Mouse (Mus musculus) hindbrain, postnatal 0 days (tissue): ENCODE data around the gene Ptchd4. TPM values are rescaled to one million over a fixed set of nuclear protein-coding genes. Genes with fewer than 3 reads are reported as not detected.

Experiments used
- ATAC-seq: fragments of 200-750 bp; cut with Nextera tagmentation; 2 replicates; pipeline ENCODE4 v1.8.0; 2017; ENCODE audit warnings: mild to moderate bottlenecking, moderate TSS enrichment, moderate library complexity
- DNase-seq: peaks from one replicate; pipeline ENCODE4 v3.0.0-alpha.2; 2015; ENCODE audit warnings: low spot score
- H3K27ac ChIP-seq: fragments of 300-500 bp; sonication (generic); 2 replicates; pipeline ENCODE4 v1.5.1; 2014; ENCODE audit warnings: mild to moderate bottlenecking
- H3K27me3 ChIP-seq: fragments of 300-500 bp; sonication (generic); 2 replicates; pipeline ENCODE4 v1.6.1; 2014; ENCODE audit warnings: low read length, mixed read lengths; ENCODE audit not compliant: insufficient read depth
- H3K36me3 ChIP-seq: fragments of 300-500 bp; sonication (generic); 2 replicates; pipeline ENCODE4 v1.6.1; 2014; ENCODE audit warnings: low read length, mixed read lengths; ENCODE audit not compliant: insufficient read depth
- H3K4me1 ChIP-seq: fragments of 300-500 bp; sonication (generic); 2 replicates; pipeline ENCODE4 v1.6.1; 2014; ENCODE audit warnings: antibody characterized with exemption, low read length, mixed read lengths; ENCODE audit not compliant: insufficient read depth
- H3K4me2 ChIP-seq: fragments of 300-500 bp; sonication (generic); 2 replicates; pipeline ENCODE4 v1.6.1; 2014; ENCODE audit warnings: low read depth, mild to moderate bottlenecking, low read length, moderate library complexity, mixed read lengths
- H3K4me3 ChIP-seq: fragments of 300-500 bp; sonication (generic); 2 replicates; pipeline ENCODE4 v1.5.1; 2014; ENCODE audit warnings: low read length
- H3K9ac ChIP-seq: fragments of 300-500 bp; sonication (generic); replicated peaks from 2 replicates; pipeline ENCODE4 v1.6.1; 2014; ENCODE audit warnings: mild to moderate bottlenecking, low read length, moderate library complexity, mixed read lengths
- H3K9me3 ChIP-seq: fragments of 300-500 bp; sonication (generic); 2 replicates; pipeline ENCODE4 v1.6.1; 2016; ENCODE audit warnings: low read length, mixed read lengths
- CTCF ChIP-seq: IDR thresholded peaks from 2 replicates; pipeline ENCODE4 v1.5.1; 2016; ENCODE audit warnings: antibody characterized with exemption, control low read depth, low read depth
- WGBS: fragments of 180-500 bp; shearing (Covaris S2); extraction: QIAGEN DNeasy Blood & Tissue Kit; methylation state at CpG from one replicate; pipeline ENCODE4 v1.1.7; 2014; 5-methylcytosine and 5-hydroxymethylcytosine counted together
- polyA plus RNA-seq: library from polyadenylated mRNA; unstranded; fragments of >200 nt; fragmentation: Nextera tagmentation; extraction: Ambion mirVana; gene quantifications from 2 replicates; pipeline ENCODE4 v1.2.1, GENCODE M21; 2015
- total RNA-seq: library from RNA; depleted of rRNA; stranded (reverse); fragments of >200 nt; gene quantifications from 2 replicates; pipeline ENCODE4 v1.2.3, GENCODE M21; 2014

Ptchd4 gene
- total and polyA plus RNA-seq, 2 experiments from 2014 or later: 11.3 to 11.7 TPM

GRCm38 (mm10) chr17:42299681-42300080, 16.1 kb upstream of the Ptchd4 start:
- no peak overlapping the region for H3K9ac ChIP-seq
- H3K9me3 ChIP-seq: no peaks in the 10 kb centered on the region
- H3K4me2 ChIP-seq: no peak overlapping the region
- H3K27me3 ChIP-seq: no peaks in the 10 kb centered on the region
- no peak overlapping the region for H3K4me3 ChIP-seq
- WGBS: 82% methylated on average over 3 of the region's 3 CpGs
- DNase-seq: no peak
- H3K4me1 ChIP-seq: no peaks in the 10 kb centered on the region
- no peak overlapping the region for H3K27ac ChIP-seq
- no peaks in the 10 kb centered on the region for H3K36me3 ChIP-seq
- ATAC-seq: no peak
- no peak for TF ChIP-seq CTCF

GRCm38 (mm10) chr17:42303062-42303577, 12.6 kb upstream of the Ptchd4 start:
- ATAC-seq: no peak
- H3K4me2 ChIP-seq: no peak overlapping the region
- no peaks in the 10 kb centered on the region for H3K36me3 ChIP-seq
- H3K9ac ChIP-seq: no peak overlapping the region
- no peaks in the 10 kb centered on the region for H3K4me1 ChIP-seq
- 58% methylated on average over 4 of the region's 4 CpGs for WGBS
- no peaks in the 10 kb centered on the region for H3K27me3 ChIP-seq
- no peak for DNase-seq
- no peak overlapping the region for H3K4me3 ChIP-seq
- H3K9me3 ChIP-seq: no peaks in the 10 kb centered on the region
- no peak for TF ChIP-seq CTCF
- H3K27ac ChIP-seq: no peak overlapping the region

GRCm38 (mm10) chr17:42304262-42304661, 11.5 kb upstream of the Ptchd4 start:
- Histone ChIP-seq H3K36me3 (no peaks in the 10 kb centered on the region), H3K9me3 (no peaks in the 10 kb centered on the region), H3K27ac (no peak overlapping the region), H3K9ac (no peak overlapping the region), H3K4me1 (no peaks in the 10 kb centered on the region), H3K27me3 (no peaks in the 10 kb centered on the region), H3K4me2 (no peak overlapping the region), H3K4me3 (no peak overlapping the region)
- WGBS: 56% methylated on average over 4 of the region's 4 CpGs
- DNase-seq (peak; percentile 61), ATAC-seq (no peak)
- TF ChIP-seq CTCF: peak; percentile 65

- Histone ChIP-seq H3K27ac (no peak overlapping the region), H3K4me1 (0 out of 2 replicates have a peak, but pooled peaks cover 2% of the 10 kb centered on the region), H3K9me3 (no peaks in the 10 kb centered on the region), H3K4me2 (no peak overlapping the region), H3K27me3 (no peaks in the 10 kb centered on the region), H3K36me3 (no peaks in the 10 kb centered on the region), H3K4me3 (no peak overlapping the region), H3K9ac (no peak overlapping the region)
- WGBS: 90% methylated on average over 1 of the region's 1 CpGs
- no peak for DNase-seq
- no peak for ATAC-seq
- peak; percentile 25 for TF ChIP-seq CTCF
These were observed 8.7 kb upstream of the Ptchd4 start for GRCm38 (mm10) chr17:42307001-42307400.

- H3K4me2 ChIP-seq: no peak overlapping the region
- H3K4me1 ChIP-seq: 0 out of 2 replicates have a peak, but pooled peaks cover 2% of the 10 kb centered on the region
- H3K36me3 ChIP-seq: no peaks in the 10 kb centered on the region
- H3K27ac ChIP-seq: no peak overlapping the region
- DNase-seq (no peak), ATAC-seq (no peak)
- TF ChIP-seq CTCF: no peak
- H3K9ac ChIP-seq: no peak overlapping the region
- H3K27me3 ChIP-seq: no peaks in the 10 kb centered on the region
- H3K4me3 ChIP-seq: no peak overlapping the region
- no peaks in the 10 kb centered on the region for H3K9me3 ChIP-seq
These were observed 5.6 kb upstream of the Ptchd4 start for GRCm38 (mm10) chr17:42310136-42310535.

- no peaks in the 10 kb centered on the region for H3K4me1 ChIP-seq
- H3K27ac ChIP-seq: peak overlapping the region; percentile 82
- under 1% methylated on average over 22 of the region's 22 CpGs for WGBS
- TF ChIP-seq CTCF: no peak
- H3K9ac ChIP-seq: peak overlapping the region; percentile 67
- DNase-seq: peak; percentile 57
- H3K36me3 ChIP-seq: no peaks in the 10 kb centered on the region
- peak; percentile 75 for ATAC-seq
- no peaks in the 10 kb centered on the region for H3K9me3 ChIP-seq
- H3K27me3 ChIP-seq: no peaks in the 10 kb centered on the region
- peak overlapping the region; percentile 69 for H3K4me2 ChIP-seq
- peak overlapping the region; percentile 57 for H3K4me3 ChIP-seq
These were observed 850 bp downstream of the Ptchd4 start for GRCm38 (mm10) chr17:42316612-42316982.

GRCm38 (mm10) chr17:42335787-42336186, 20.0 kb downstream of the Ptchd4 start:
- DNase-seq (no peak), ATAC-seq (no peak)
- H3K9me3 ChIP-seq: no peaks in the 10 kb centered on the region
- no peaks in the 10 kb centered on the region for H3K4me1 ChIP-seq
- TF ChIP-seq CTCF: no peak
- H3K27me3 ChIP-seq: no peaks in the 10 kb centered on the region
- no peaks in the 10 kb centered on the region for H3K36me3 ChIP-seq
- no peak overlapping the region for H3K4me2 ChIP-seq
- H3K4me3 ChIP-seq: no peak overlapping the region
- no peak overlapping the region for H3K27ac ChIP-seq
- H3K9ac ChIP-seq: no peak overlapping the region
